Mouse (Mus musculus) forebrain, embryonic 13.5 days (tissue): ENCODE data around the gene Dusp5. TPM values are rescaled to one million over a fixed set of nuclear protein-coding genes. Genes with fewer than 3 reads are reported as not detected.

Experiments used
- ATAC-seq: fragments of 200-750 bp; cut with Nextera tagmentation; 2 replicates; pipeline ENCODE4 v1.8.0; 2017
- H3K27ac ChIP-seq: fragments of 300-500 bp; sonication (generic); 2 replicates; pipeline ENCODE4 v1.5.1; 2015; ENCODE audit warnings: inconsistent platforms, mild to moderate bottlenecking, moderate library complexity
- H3K27me3 ChIP-seq: fragments of 300-500 bp; sonication (generic); 2 replicates; pipeline ENCODE4 v1.6.1; 2015; ENCODE audit warnings: mild to moderate bottlenecking, inconsistent platforms
- H3K36me3 ChIP-seq: fragments of 300-500 bp; sonication (generic); 2 replicates; pipeline ENCODE4 v1.6.1; 2015; ENCODE audit warnings: mild to moderate bottlenecking, inconsistent platforms; ENCODE audit not compliant: poor library complexity, severe bottlenecking
- H3K4me1 ChIP-seq: fragments of 300-500 bp; sonication (generic); 2 replicates; pipeline ENCODE4 v1.6.1; 2015; ENCODE audit warnings: inconsistent platforms
- H3K4me2 ChIP-seq: fragments of 300-500 bp; sonication (generic); 2 replicates; pipeline ENCODE4 v1.6.1; 2015; ENCODE audit warnings: inconsistent platforms, mild to moderate bottlenecking, moderate library complexity
- H3K4me3 ChIP-seq: fragments of 300-500 bp; sonication (generic); 2 replicates; pipeline ENCODE4 v1.5.1; 2015; ENCODE audit warnings: mild to moderate bottlenecking, inconsistent platforms
- H3K9ac ChIP-seq: fragments of 300-500 bp; sonication (generic); 2 replicates; pipeline ENCODE4 v1.6.1; 2015; ENCODE audit warnings: mild to moderate bottlenecking, inconsistent platforms
- H3K9me3 ChIP-seq: fragments of 300-500 bp; sonication (generic); replicated peaks from 2 replicates; pipeline ENCODE4 v1.6.1; 2016; ENCODE audit warnings: inconsistent platforms
- WGBS: fragments of 180-500 bp; shearing (Covaris S2); methylation state at CpG from one replicate; pipeline ENCODE4 v1.1.7; 2015; 5-methylcytosine and 5-hydroxymethylcytosine counted together
- polyA plus RNA-seq: library from polyadenylated mRNA; unstranded; fragments of >200 nt; fragmentation: Nextera tagmentation; extraction: Ambion mirVana; gene quantifications from 2 replicates; pipeline ENCODE4 v1.2.1, GENCODE M21; 2015

The Dusp5 gene
- polyA plus RNA-seq, 1 experiment from 2014 or later: 1.5 TPM

DNA sequence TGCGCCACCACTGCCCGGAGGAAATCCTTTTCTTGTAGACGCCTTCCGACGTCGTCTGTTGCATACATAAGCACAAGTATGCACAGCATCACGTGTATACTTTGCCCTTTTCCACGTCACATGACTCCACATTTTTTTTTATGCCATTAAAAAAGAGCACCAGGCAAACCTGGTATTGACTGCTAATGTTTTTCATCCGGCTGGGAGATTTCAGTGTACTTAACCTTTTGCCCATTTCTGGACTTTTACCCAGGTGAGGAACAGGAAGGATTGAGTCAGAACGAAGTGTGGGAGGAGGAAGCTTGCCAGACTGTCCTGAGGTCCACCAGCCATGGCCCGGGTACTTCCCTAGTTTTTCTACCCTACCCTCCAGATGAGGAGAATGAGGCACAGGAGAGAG, 25.5 kb downstream of the Dusp5 start:
- Histone ChIP-seq H3K27ac (no peak overlapping the region), H3K36me3 (no peaks in the 10 kb centered on the region), H3K27me3 (no peaks in the 10 kb centered on the region), H3K4me3 (no peak overlapping the region), H3K4me1 (peaks cover 5% of the 10 kb centered on the region; the same call in 1 of the 2 replicates), H3K4me2 (no peak overlapping the region), H3K9me3 (no peaks in the 10 kb centered on the region), H3K9ac (no peak overlapping the region)
- ATAC-seq: no peak
- 90% methylated on average over 11 of the region's 11 CpGs for WGBS

DNA sequence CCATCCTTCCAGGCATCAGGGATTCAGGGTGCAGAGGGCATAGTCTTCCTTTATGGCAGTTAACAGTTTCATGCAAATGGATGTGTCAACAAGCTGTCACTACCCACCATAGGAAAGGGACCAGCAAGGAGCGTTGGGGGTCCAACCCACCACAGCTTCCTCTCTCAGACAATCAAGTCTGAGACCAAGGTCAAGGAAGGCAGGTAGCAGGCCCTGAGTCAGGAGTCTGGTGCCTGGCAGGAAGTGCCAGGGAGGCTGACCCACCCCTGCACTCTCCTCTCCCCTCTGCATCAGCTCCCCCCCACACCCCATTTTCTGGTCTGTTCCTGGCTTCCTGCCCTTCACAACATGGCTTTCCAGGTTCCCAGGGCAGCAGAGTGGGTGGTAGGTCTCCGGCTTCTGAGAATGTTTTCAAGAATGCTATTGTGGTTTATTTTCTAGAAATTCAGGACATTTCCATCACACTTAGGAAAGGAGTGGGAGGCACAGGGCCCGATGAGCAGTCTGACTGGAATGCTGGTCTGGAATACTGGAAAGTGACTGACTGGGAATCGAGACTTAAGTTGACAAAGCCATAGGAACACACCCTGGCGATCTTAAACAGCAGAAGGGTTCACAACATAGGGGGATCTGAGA, 26.2 kb downstream of the Dusp5 start:
- peaks cover 5% of the 10 kb centered on the region; the same call in 1 of the 2 replicates for H3K4me1 ChIP-seq
- H3K27ac ChIP-seq: no peak overlapping the region
- no peak for ATAC-seq
- no peaks in the 10 kb centered on the region for H3K9me3 ChIP-seq
- H3K4me2 ChIP-seq: no peak overlapping the region
- H3K9ac ChIP-seq: no peak overlapping the region
- no peaks in the 10 kb centered on the region for H3K27me3 ChIP-seq
- H3K36me3 ChIP-seq: no peaks in the 10 kb centered on the region
- H3K4me3 ChIP-seq: no peak overlapping the region
- 81% methylated on average over 5 of the region's 5 CpGs for WGBS

DNA sequence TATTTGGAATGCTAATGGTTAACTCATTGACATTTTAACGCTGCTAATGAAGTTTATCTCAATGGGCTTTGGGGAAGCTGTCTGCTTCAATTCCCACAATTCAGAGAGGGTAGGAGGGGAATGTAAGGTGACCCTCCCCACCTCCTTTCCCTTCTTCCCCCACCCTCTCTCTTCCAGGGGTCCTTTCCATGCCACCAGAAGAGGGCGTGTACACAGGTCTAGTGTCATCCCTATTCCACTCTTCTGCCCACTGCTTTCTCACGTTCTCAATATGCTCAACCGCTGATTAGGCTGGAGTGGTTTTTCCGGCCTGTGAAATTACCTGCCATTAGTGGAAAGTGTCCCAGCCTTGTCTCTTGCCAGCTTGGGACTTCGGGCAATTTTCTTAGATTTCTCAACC, 27.9 kb downstream of the Dusp5 start:
- H3K4me2 ChIP-seq: no peak overlapping the region
- H3K9me3 ChIP-seq: no peaks in the 10 kb centered on the region
- ATAC-seq: no peak
- no peak overlapping the region for H3K27ac ChIP-seq
- no peaks in the 10 kb centered on the region for H3K36me3 ChIP-seq
- H3K27me3 ChIP-seq: no peaks in the 10 kb centered on the region
- WGBS: 36% methylated on average over 6 of the region's 6 CpGs
- peaks cover 5% of the 10 kb centered on the region; the same call in 1 of the 2 replicates for H3K4me1 ChIP-seq
- H3K4me3 ChIP-seq: no peak overlapping the region
- no peak overlapping the region for H3K9ac ChIP-seq

DNA sequence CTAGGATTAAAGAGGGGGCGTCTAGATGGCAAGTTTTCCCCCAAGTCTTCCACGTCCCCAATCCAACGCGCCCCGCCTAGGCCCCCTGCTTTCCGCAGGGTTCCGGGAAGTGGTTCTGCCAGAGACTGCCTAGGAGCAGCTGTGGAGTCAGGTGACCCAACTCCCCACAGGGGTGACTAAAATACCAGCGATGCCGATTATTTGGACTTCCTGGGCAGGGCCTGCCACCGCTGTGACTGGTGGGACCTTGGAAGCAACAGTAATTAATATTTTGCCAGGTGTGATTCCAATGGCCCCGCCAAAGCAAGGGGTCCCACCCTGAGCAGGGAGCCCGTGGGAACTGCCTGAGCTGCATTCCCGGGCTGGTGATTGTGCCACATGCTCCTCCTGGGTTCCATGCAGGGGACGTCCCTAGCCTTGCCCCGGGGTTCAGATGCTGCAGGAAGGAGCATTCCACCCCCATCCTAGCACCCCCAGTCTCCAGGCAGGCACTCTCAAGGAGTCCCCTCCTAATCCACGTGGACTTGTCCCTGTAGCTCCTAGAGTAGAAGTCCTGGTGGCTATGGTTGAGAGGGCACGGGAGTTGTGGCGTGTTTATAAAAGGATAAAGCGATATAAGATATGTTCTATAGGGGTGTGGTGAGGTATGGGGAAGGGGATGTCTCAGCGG, 28.5 kb downstream of the Dusp5 start:
- peaks cover 5% of the 10 kb centered on the region; the same call in 1 of the 2 replicates for H3K4me1 ChIP-seq
- H3K4me3 ChIP-seq: no peak overlapping the region
- no peak overlapping the region for H3K9ac ChIP-seq
- no peak for ATAC-seq
- H3K27ac ChIP-seq: no peak overlapping the region
- no peak overlapping the region for H3K4me2 ChIP-seq
- no peaks in the 10 kb centered on the region for H3K36me3 ChIP-seq
- WGBS: 45% methylated on average over 20 of the region's 20 CpGs
- H3K9me3 ChIP-seq: no peaks in the 10 kb centered on the region
- no peaks in the 10 kb centered on the region for H3K27me3 ChIP-seq

DNA sequence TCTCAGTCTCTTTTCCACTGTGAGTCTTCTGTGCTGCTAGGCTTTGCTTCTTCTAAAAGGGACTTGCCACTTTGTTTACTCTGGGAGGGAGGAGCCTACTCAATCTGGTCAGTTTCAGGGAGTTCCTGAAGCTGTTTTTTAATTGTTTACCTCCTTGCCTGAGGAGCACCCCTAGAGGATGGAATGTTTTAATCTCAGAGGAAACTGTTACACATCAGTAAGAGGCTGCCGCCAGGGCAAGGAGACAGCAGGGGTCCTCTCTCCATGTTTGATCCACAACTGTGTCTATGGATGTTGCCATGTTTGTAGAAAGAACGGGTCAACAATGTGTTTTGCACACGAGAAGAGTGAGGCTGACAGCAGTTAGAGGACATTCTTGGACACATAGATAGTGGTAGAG, 31.5 kb downstream of the Dusp5 start:
- no peak for ATAC-seq
- no peak overlapping the region for H3K4me2 ChIP-seq
- no peak overlapping the region for H3K9ac ChIP-seq
- no peak overlapping the region for H3K27ac ChIP-seq
- peaks cover 5% of the 10 kb centered on the region; the same call in 1 of the 2 replicates for H3K4me1 ChIP-seq
- no peaks in the 10 kb centered on the region for H3K36me3 ChIP-seq
- 80% methylated on average over 3 of the region's 3 CpGs for WGBS
- H3K27me3 ChIP-seq: no peaks in the 10 kb centered on the region
- H3K4me3 ChIP-seq: no peak overlapping the region
- H3K9me3 ChIP-seq: no peaks in the 10 kb centered on the region

DNA sequence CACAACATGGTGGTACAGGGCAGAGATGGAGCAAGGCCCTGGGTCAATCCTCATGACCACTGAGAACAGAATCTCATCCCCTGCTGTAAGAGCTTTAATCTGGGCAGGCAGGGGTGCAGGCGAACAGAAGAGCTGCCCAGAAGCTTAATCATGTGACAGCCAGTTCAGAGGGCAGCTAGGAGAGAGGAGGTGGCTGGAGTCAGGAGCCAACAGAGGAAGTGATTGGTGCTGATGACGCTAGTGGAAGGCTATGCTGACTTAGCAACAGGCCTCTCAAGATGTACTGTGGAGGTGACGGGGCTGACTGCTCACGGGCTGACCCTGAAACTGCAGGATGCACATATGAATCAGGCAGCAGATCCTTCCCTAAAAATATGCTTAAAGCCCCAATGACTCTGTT, 35.3 kb downstream of the Dusp5 start:
- ATAC-seq: no peak
- WGBS: 49% methylated on average over 4 of the region's 4 CpGs
- no peak overlapping the region for H3K27ac ChIP-seq

DNA sequence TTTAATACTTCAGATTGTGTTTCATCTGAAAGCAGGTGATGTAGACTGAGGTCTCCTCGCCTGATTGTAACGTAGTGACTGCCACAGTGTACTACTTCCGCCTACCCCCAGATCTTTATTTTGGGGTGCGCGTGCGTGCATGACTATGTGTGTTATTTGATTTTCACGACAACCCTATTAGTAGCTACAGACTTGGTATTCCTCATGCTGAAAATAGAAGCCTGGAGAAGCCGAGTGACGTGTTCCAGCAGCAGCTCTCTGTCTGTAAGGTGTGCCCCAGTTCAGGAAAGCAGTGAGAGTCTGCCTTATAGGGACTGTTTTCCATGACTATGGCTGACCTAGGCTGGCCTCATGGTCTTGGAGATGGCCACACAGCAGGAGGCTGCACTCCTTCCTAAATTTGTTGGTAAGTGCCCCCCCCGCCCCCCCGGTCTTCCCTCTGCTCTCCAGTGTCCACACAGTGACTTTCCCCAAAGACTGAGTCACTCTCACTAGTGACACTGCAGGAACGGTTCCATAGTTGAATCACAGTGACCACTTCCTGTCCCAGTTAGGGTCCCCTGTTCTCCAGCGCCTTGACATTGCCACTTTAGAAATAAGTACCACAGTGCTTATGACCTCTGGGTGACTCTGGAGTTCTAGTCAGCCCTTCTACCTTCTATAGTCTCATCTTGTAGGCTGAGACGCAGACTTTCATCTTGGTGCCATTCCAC, 36.8 kb downstream of the Dusp5 start:
- H3K9me3 ChIP-seq: no peaks in the 10 kb centered on the region
- WGBS: 95% methylated on average over 14 of the region's 14 CpGs
- H3K27me3 ChIP-seq: no peaks in the 10 kb centered on the region
- H3K4me3 ChIP-seq: no peak overlapping the region
- no peak overlapping the region for H3K4me2 ChIP-seq
- no peak overlapping the region for H3K9ac ChIP-seq
- no peaks in the 10 kb centered on the region for H3K36me3 ChIP-seq
- no peak for ATAC-seq
- no peak overlapping the region for H3K27ac ChIP-seq
- no peaks in the 10 kb centered on the region for H3K4me1 ChIP-seq

More for the DNA sequence above, 35.3 kb downstream of the Dusp5 start:
- Histone ChIP-seq H3K9ac (no peak overlapping the region), H3K4me3 (no peak overlapping the region), H3K36me3 (no peaks in the 10 kb centered on the region), H3K27me3 (no peaks in the 10 kb centered on the region), H3K4me2 (no peak overlapping the region), H3K4me1 (no peaks in the 10 kb centered on the region), H3K9me3 (no peaks in the 10 kb centered on the region)

DNA sequence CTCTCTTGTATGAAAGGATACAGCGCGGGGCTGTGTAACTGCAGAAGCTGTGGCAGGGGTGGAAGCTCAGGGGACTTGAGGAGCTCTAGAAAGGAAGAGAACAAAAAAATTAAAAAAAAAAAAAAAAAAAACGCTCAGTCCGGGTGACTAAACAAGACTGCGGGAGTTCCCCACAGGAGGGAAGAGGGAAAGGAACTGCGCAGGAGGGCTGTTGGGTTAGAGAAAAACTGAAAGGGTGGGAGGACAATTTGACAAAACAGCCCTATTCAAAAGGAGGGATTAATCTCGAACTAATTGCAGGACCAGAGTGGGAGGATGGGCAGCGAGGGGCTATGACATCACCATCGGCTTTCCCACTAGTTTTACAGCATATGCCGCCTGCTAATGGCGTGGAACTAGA, 39.0 kb downstream of the Dusp5 start:
- WGBS: 1% methylated on average over 11 of the region's 11 CpGs
- H3K9me3 ChIP-seq: no peaks in the 10 kb centered on the region
- H3K36me3 ChIP-seq: no peaks in the 10 kb centered on the region
- peak overlapping the region; percentile 26 for H3K4me2 ChIP-seq
- H3K27ac ChIP-seq: no peak overlapping the region
- H3K4me1 ChIP-seq: no peaks in the 10 kb centered on the region
- H3K9ac ChIP-seq: no peak overlapping the region
- H3K27me3 ChIP-seq: no peaks in the 10 kb centered on the region
- H3K4me3 ChIP-seq: no peak overlapping the region
- ATAC-seq: peak; percentile 51; the same call in 1 of the 2 replicates

DNA sequence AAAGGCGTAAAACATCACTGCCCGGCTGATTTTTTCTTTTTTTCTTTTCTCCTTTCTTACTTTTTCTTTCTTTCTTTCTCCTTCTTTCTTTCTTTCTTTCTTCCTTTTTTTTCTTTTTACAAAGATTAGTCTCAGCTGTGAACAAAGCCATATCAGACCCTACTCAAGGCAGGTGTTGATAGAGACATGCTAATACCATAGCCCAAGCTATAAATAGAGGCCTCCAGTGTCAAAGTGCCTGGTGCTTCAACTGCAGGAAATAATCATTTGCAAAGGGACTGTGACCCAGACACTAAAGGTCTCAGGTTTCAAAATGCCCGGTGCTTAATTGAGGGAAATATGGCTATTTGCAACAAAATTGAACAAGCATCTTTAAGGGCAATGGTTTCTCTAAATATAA, 39.6 kb downstream of the Dusp5 start:
- H3K4me2 ChIP-seq: no peak overlapping the region
- no peaks in the 10 kb centered on the region for H3K27me3 ChIP-seq
- H3K9me3 ChIP-seq: no peaks in the 10 kb centered on the region
- 76% methylated on average over 3 of the region's 3 CpGs for WGBS
- no peaks in the 10 kb centered on the region for H3K36me3 ChIP-seq
- H3K9ac ChIP-seq: no peak overlapping the region
- H3K4me3 ChIP-seq: no peak overlapping the region
- H3K4me1 ChIP-seq: no peaks in the 10 kb centered on the region
- no peak for ATAC-seq
- H3K27ac ChIP-seq: no peak overlapping the region

DNA sequence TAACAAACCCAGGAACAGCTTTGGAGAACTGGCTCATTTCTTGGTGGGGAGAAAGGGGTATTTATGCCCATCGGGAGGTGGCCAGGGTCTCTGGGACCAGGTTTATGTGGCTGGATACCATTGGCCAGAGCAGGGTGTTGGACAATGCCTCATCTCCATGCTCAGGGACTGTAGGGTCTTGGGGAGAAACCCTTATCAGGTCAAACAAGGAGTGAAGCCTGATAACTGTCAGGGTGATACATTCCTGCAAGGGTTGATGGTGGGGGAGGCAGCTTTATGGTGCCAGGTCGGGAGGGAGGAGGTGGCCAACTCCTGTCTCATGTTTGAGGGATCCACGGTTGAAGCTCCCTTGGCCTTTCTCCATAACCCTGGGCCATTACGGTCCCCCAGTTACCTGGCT, 42.1 kb downstream of the Dusp5 start:
- 85% methylated on average over 4 of the region's 4 CpGs for WGBS
- ATAC-seq: no peak
- Histone ChIP-seq H3K27ac (no peak overlapping the region), H3K4me3 (no peak overlapping the region), H3K27me3 (no peaks in the 10 kb centered on the region), H3K36me3 (no peaks in the 10 kb centered on the region), H3K4me2 (no peak overlapping the region), H3K9me3 (no peaks in the 10 kb centered on the region), H3K9ac (no peak overlapping the region), H3K4me1 (no peaks in the 10 kb centered on the region)

DNA sequence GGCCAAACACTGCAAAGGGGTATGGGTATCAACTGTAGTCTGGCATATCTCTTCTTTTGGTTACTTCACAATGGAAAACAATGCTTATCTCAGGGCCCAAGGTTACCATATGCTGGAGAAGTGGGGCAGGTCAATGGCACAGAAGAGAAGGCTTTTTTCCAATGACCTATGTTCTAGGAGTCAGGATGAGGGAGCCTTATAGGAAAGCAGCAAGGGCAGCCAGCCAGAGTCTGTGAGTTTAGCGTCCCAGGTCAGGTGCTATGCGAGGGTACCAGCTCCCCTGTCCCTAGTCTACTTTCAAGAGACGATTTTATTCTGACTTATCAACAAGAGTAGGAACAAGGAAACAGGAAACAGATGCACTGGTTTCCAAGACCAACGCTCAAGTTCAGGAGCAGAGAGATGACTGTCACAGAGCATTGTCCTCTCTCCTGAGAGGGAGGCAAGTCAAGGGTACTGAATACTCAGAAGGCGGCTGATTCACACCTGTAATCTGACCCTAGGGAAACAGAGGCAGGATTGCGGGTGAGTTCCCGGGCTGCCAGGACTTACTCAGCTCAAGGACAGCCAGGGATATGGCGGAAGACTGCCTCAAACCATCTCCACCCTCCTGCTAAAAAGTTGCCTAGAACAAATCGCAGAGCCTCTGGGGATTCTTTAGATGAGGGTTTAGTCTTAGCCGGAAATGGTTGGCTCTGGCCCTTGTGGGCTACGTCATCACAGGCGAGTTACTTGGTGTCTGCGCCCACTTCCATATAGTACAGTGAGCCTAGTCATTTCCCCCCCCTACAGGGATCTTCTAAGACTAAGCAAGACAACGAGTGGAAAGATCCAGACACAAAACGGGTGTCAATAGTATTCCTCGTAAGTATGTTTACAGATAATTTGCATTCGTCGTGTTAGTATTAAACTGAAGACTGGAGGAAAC, 42.9 kb downstream of the Dusp5 start:
- Histone ChIP-seq H3K4me3 (no peak overlapping the region), H3K9ac (no peak overlapping the region), H3K9me3 (no peaks in the 10 kb centered on the region), H3K36me3 (no peaks in the 10 kb centered on the region), H3K4me1 (no peaks in the 10 kb centered on the region), H3K27ac (no peak overlapping the region), H3K4me2 (no peak overlapping the region), H3K27me3 (no peaks in the 10 kb centered on the region)
- WGBS: 85% methylated on average over 18 of the region's 18 CpGs
- no peak for ATAC-seq

DNA sequence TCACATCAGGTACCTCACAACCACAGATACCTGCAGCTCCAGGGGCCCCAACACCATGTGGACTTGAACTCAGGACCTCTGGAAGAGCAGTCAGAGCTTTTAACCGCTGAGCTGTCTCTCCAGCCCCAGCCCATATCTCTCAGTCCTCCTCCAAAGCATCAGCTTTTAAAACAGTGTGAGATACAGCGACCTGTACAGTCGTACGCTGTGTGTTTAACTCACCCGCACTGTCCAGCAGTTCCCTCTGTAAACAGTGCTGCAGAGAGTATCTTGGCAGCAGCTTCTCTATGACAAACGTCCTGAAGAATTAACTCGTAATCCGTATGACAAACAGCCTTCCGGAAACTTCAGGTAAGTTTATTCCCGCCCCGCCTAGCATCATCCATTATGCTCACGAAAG, 43.7 kb downstream of the Dusp5 start:
- no peak overlapping the region for H3K9ac ChIP-seq
- WGBS: 83% methylated on average over 12 of the region's 12 CpGs
- no peaks in the 10 kb centered on the region for H3K4me1 ChIP-seq
- H3K9me3 ChIP-seq: no peaks in the 10 kb centered on the region
- ATAC-seq: no peak
- no peak overlapping the region for H3K4me3 ChIP-seq
- no peaks in the 10 kb centered on the region for H3K27me3 ChIP-seq
- H3K4me2 ChIP-seq: no peak overlapping the region
- H3K36me3 ChIP-seq: no peaks in the 10 kb centered on the region
- no peak overlapping the region for H3K27ac ChIP-seq
